Mouse (Mus musculus): ENCODE measurements around the gene Stk38l.

DNA sequence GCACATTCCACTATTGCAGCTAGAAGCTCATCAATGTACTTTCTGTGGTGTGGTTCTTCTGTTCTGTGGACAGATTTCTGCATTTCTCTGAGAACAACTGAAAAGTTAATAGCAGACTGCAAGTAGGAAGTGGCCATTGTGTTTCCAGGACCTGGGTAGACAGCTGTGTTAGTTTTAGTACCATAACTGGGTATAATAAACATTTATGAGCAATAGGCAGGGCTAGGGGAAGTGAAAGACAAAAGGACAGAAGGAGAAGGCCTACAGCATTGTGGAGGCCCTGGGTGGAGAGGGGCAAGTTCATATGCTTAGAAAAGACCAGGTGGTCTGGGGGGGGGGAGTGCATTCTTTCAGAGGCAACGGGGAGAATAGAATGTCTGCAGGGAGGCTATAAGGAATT, 8.8 kb downstream of the Stk38l start:
- TF ChIP-seq GATA1 (IDR thresholded peaks at IDR 0.05; ENCODE audit: borderline replicate concordance, low read length) = no peak
- no peak for TF ChIP-seq FLI1 (IDR thresholded peaks at IDR 0.05; ENCODE audit: low read length)
